Mouse (Mus musculus): ENCODE data around the gene Epha5. TPM values are rescaled to one million over a fixed set of nuclear protein-coding genes. Genes with fewer than 3 reads are reported as not detected.

The Epha5 gene
- total RNA-seq (2018; cell fraction: chromatin; rRNA removed): not detected
- not detected for total RNA-seq (2018; cell fraction: cytosol; rRNA removed)
- not detected for total RNA-seq (2018; cell fraction: nucleus; rRNA removed)
- not detected in 3 replicates for polyA plus RNA-seq (2018)

DNA sequence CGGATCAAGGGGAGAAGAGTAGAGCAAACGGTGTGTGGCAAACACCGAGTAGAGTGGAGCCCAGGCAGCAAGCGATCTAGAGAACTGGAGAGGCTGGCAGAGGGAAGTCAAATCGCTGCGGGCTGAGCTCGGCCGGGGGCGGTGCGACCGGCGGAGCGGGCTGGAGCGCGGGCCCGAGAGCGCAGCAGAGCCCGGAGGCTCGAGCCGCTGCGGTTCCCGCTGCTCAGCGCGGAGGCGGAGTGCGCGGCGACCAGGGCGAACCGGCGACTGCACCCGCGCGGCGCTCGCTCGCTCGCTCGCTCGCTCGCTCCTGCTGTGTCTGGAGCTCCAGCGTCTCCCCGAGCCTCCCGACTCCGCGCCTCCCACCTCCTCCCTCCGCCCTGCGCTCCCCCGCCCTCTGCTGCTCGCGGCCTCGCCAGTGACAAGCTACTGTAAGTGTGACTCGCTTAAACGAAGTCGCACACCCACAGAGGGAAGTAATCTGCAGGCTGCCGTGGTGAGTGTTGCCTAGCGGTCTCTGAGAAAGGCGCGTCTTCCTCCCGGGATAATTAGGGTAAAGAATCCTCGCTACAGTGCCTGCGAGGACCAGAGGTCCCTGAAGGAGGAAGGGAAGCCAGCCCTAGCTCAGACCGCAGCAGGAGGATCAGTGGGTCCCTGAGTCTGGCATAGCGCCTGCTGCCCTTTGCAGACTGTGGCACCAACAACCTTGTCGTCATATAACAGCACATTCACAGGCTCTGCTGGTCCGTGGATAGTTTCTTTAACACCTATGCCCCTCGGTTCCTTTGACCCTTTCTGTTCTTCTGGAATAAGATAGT lies at the start of gene Epha5:
TSS of gene Epha5 (minus strand) at position 321 of the 818 bp plus-strand sequence.
- 2% methylated on average over 65 of the region's 67 CpGs for WGBS (ENCODE audit: missing documents)
- no peaks in the 10 kb centered on the region for H3K36me3 ChIP-seq (ENCODE audit: inconsistent target)
- no peaks in the 10 kb centered on the region for H3K79me2 ChIP-seq (ENCODE audit: inconsistent target)
- no peak within 1 kb of the TSS for H3K4me3 ChIP-seq (ENCODE audit: inconsistent target)
- H3K27ac ChIP-seq: no peak within 1 kb of the TSS

GRCm38 (mm10) chr5:84456216-84456615 lies 39.0 kb upstream of the Epha5 start:
- Histone ChIP-seq H3K4me3 (ENCODE audit: inconsistent target) (no peak overlapping the region), H3K36me3 (ENCODE audit: inconsistent target) (no peaks in the 10 kb centered on the region), H3K79me2 (ENCODE audit: inconsistent target) (no peaks in the 10 kb centered on the region), H3K27ac (no peak overlapping the region)
- 74% methylated on average over 3 of the region's 3 CpGs for WGBS (ENCODE audit: missing documents)

- 86% methylated on average over 4 of the region's 4 CpGs for WGBS (ENCODE audit: missing documents)
- Histone ChIP-seq H3K4me3 (ENCODE audit: inconsistent target) (no peak overlapping the region), H3K36me3 (ENCODE audit: inconsistent target) (no peaks in the 10 kb centered on the region), H3K27ac (no peak overlapping the region), H3K79me2 (ENCODE audit: inconsistent target) (no peaks in the 10 kb centered on the region)
These were observed 37.5 kb upstream of the Epha5 start for GRCm38 (mm10) chr5:84454641-84455040.

DNA sequence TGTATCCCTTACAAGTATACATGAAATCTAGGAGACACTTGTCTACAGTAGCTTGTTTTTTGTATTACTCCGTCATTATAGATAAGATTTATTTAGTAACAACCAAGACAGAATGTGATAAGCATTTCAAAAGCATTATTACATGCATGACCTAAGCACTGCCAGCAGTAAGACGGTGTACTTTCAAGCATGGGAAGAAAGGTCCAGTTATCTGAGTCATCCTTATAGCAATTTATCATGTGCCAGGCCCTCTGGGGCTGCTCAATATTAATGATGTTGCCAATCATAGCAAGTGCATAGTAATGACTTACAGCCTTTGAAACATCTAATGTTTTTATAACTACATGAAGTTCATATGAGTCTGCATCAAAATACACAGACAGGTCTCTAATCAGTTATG lies 36.7 kb upstream of the Epha5 start:
- Histone ChIP-seq H3K36me3 (ENCODE audit: inconsistent target) (no peaks in the 10 kb centered on the region), H3K27ac (no peak overlapping the region), H3K4me3 (ENCODE audit: inconsistent target) (no peak overlapping the region), H3K79me2 (ENCODE audit: inconsistent target) (no peaks in the 10 kb centered on the region)
- 78% methylated on average over 2 of the region's 2 CpGs for WGBS (ENCODE audit: missing documents)

DNA sequence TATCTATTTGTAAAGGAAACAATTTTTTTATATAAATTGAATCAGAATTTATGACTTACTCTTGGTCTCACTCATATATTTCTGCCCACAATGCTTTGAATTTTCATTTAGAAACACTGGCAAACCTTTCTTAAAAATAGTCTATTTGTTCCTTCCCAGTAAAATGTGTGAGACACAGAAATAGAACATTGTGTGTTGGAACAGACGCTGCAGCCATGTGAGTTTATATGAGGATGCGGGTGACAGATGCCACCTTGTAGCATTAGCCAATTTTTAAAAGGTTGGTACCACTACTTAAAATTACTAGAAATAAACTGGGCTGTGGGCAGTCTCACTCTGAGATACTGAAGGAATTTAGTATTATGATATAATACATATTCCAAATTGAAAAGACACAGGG lies 23.1 kb upstream of the Epha5 start:
- 76% methylated on average over 2 of the region's 2 CpGs for WGBS (ENCODE audit: missing documents)
- H3K27ac ChIP-seq: no peak overlapping the region
- no peak overlapping the region for H3K4me3 ChIP-seq (ENCODE audit: inconsistent target)
- H3K36me3 ChIP-seq (ENCODE audit: inconsistent target): no peaks in the 10 kb centered on the region
- no peaks in the 10 kb centered on the region for H3K79me2 ChIP-seq (ENCODE audit: inconsistent target)

- 2% methylated on average over 45 of the region's 45 CpGs for WGBS (ENCODE audit: missing documents)
These were observed 991 bp downstream of the Epha5 start for GRCm38 (mm10) chr5:84415961-84416821.

GRCm38 (mm10) chr5:84414931-84415431 lies 2.2 kb downstream of the Epha5 start:
- WGBS (ENCODE audit: missing documents): 20% methylated on average over 8 of the region's 8 CpGs
- H3K27ac ChIP-seq: no peak overlapping the region
- no peaks in the 10 kb centered on the region for H3K79me2 ChIP-seq (ENCODE audit: inconsistent target)
- no peaks in the 10 kb centered on the region for H3K36me3 ChIP-seq (ENCODE audit: inconsistent target)
- H3K4me3 ChIP-seq (ENCODE audit: inconsistent target): no peak overlapping the region

More at GRCm38 (mm10) chr5:84415961-84416821, 991 bp downstream of the Epha5 start:
- Histone ChIP-seq H3K27ac (no peak overlapping the region), H3K4me3 (ENCODE audit: inconsistent target) (no peak overlapping the region), H3K36me3 (ENCODE audit: inconsistent target) (no peaks in the 10 kb centered on the region), H3K79me2 (ENCODE audit: inconsistent target) (no peaks in the 10 kb centered on the region)

DNA sequence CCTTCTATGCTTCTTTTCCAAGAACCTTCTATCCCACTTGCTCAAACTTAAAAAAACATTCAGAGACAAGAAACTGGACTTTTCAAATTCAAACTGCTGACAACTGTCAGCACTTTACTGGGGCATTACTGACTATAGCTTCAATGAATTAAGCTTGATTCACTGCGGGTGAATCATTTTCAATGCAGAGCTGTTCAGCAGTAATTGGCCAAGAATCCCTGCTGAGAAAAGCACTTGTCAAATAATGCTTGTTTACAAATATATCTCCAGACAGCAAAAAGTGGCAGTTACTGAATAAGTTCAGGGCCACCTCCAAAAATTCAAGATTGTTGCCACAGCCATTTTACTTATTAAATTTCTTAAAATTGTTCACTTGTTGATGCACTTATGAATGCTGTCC lies 4.2 kb downstream of the Epha5 start:
- H3K36me3 ChIP-seq (ENCODE audit: inconsistent target): no peaks in the 10 kb centered on the region
- no peak overlapping the region for H3K27ac ChIP-seq
- 77% methylated on average over 1 of the region's 1 CpGs for WGBS (ENCODE audit: missing documents)
- no peaks in the 10 kb centered on the region for H3K79me2 ChIP-seq (ENCODE audit: inconsistent target)
- H3K4me3 ChIP-seq (ENCODE audit: inconsistent target): no peak overlapping the region

- H3K36me3 ChIP-seq (ENCODE audit: inconsistent target): no peaks in the 10 kb centered on the region
- WGBS (ENCODE audit: missing documents): 86% methylated on average over 2 of the region's 2 CpGs
- H3K4me3 ChIP-seq (ENCODE audit: inconsistent target): no peak overlapping the region
These were observed 8.8 kb downstream of the Epha5 start for GRCm38 (mm10) chr5:84408370-84408769.

GRCm38 (mm10) chr5:84397085-84397484 lies 20.1 kb downstream of the Epha5 start:
- WGBS (ENCODE audit: missing documents): 73% methylated on average over 1 of the region's 1 CpGs

More at GRCm38 (mm10) chr5:84408370-84408769, 8.8 kb downstream of the Epha5 start:
- no peaks in the 10 kb centered on the region for H3K79me2 ChIP-seq (ENCODE audit: inconsistent target)
- no peak overlapping the region for H3K27ac ChIP-seq

GRCm38 (mm10) chr5:84365334-84365733 lies 51.8 kb downstream of the Epha5 start:
- no peaks in the 10 kb centered on the region for H3K36me3 ChIP-seq (ENCODE audit: inconsistent target)
- H3K79me2 ChIP-seq (ENCODE audit: inconsistent target): no peaks in the 10 kb centered on the region
- WGBS (ENCODE audit: missing documents): 93% methylated on average over 3 of the region's 5 CpGs
- H3K4me3 ChIP-seq (ENCODE audit: inconsistent target): no peak overlapping the region
- no peak overlapping the region for H3K27ac ChIP-seq

More at GRCm38 (mm10) chr5:84397085-84397484, 20.1 kb downstream of the Epha5 start:
- Histone ChIP-seq H3K4me3 (ENCODE audit: inconsistent target) (no peak overlapping the region), H3K79me2 (ENCODE audit: inconsistent target) (no peaks in the 10 kb centered on the region), H3K27ac (no peak overlapping the region), H3K36me3 (ENCODE audit: inconsistent target) (no peaks in the 10 kb centered on the region)

- H3K27ac ChIP-seq: no peak overlapping the region
- WGBS (ENCODE audit: missing documents): 92% methylated on average over 3 of the region's 3 CpGs
- H3K79me2 ChIP-seq (ENCODE audit: inconsistent target): no peaks in the 10 kb centered on the region
- H3K36me3 ChIP-seq (ENCODE audit: inconsistent target): no peaks in the 10 kb centered on the region
- no peak overlapping the region for H3K4me3 ChIP-seq (ENCODE audit: inconsistent target)
These were observed 57.8 kb downstream of the Epha5 start for GRCm38 (mm10) chr5:84359430-84359829.

DNA sequence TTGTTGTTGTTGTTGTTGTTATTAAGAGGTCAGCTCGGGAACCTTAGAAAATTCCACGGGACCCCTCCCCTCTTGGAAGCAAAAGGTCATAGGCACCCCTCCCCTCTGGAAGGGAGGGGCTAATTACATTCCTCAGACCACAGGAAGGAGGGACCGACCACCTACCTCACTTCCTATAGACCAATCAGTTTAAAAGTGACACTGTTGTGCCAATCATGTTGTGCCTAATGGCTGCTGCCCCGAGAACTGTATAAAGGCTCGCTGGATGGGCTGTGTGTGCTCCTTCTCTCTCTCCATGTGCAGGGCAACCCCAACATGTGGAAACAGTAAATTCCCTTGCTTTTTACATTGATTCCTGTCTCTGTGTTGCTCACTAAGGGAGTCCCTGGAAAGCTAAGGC lies 64.1 kb downstream of the Epha5 start:
- H3K4me3 ChIP-seq (ENCODE audit: inconsistent target): no peak overlapping the region

DNA sequence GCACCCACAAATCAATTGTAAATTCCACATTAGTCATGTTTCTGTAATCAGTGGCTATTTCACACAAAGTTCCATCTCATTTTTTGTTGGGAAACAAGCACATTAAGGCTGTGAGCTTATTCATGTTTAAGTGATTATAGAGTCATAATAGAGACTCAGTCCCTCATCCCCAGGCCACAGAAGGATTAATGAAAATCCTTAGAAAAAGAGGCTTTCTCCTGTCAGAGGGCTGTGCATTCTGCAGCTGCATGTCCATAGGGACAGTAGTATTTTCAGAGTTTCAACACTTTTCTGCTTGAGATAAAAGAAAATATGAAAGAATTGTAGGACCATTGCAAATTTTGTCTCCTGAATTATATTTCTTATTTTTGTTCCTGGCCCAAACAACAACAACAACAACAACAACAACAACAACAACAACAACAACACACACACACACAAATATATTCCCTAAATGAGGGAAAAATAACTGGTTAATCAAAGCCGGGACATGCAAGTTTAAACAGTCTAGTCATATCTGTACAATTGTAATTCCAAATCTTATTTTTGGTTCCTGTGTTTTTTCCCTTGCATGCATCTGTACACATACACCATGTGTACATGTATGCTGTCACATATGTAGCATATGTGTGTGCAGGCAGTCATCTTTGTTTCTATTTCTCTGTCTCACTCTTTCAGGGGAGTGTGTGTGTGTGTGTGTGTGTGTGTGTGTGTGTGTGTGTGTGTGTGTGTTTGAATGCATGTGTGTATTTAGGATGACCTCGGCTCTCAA lies 70.3 kb downstream of the Epha5 start:
- WGBS (ENCODE audit: missing documents): 93% methylated on average over 2 of the region's 2 CpGs
- H3K27ac ChIP-seq: no peak overlapping the region

More for the DNA sequence above, 64.1 kb downstream of the Epha5 start:
- H3K36me3 ChIP-seq (ENCODE audit: inconsistent target): no peaks in the 10 kb centered on the region
- 85% methylated on average over 5 of the region's 5 CpGs for WGBS (ENCODE audit: missing documents)
- H3K79me2 ChIP-seq (ENCODE audit: inconsistent target): no peaks in the 10 kb centered on the region
- H3K27ac ChIP-seq: no peak overlapping the region

More for the DNA sequence above, 70.3 kb downstream of the Epha5 start:
- Histone ChIP-seq H3K4me3 (ENCODE audit: inconsistent target) (no peak overlapping the region), H3K36me3 (ENCODE audit: inconsistent target) (no peaks in the 10 kb centered on the region), H3K79me2 (ENCODE audit: inconsistent target) (no peaks in the 10 kb centered on the region)
